Mouse (Mus musculus) bone marrow, adult 2 months (tissue): Measurements from ENCODE around the gene Adgrf1.

Experiments used
- CTCF ChIP-seq: fragments of 200-500 bp; IDR thresholded peaks from 2 replicates; pipeline ENCODE4 v1.5.1; 2011; ENCODE audit warnings: low read length, control low read depth; ENCODE audit not compliant: control insufficient read depth, insufficient read depth
- POLR2A ChIP-seq: fragments of 200-500 bp; IDR thresholded peaks from 2 replicates; pipeline ENCODE4 v1.6.1; 2011; ENCODE audit warnings: low read depth, mild to moderate bottlenecking, control low read depth, low read length, borderline replicate concordance; ENCODE audit not compliant: control insufficient read depth

DNA sequence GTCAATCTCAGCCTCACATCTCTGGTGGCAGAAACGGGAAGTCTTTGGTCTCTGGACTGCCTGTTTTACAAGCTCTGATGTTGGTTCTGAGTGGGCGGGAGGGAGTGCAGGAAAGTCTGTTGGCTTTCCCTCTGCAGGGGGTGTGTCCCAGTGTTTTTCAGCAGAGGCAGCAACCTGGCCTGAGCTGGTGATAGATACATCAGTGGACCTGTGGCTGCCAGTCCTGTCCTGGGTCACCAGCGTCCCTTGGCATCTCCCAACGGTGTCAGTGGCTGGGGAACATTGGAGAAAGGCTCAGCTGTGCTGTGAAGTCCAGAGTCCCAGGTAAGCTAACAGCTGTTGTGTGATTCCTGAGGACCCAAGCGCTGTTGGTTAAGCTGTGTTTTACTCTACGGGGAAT is at the start of gene Adgrf1:
- TF ChIP-seq CTCF (no peak), POLR2A (no peak)
